Mouse (Mus musculus): ENCODE data around the gene Exo1. TPM values are rescaled to one million over a fixed set of nuclear protein-coding genes. Genes with fewer than 3 reads are reported as not detected.

Gene Exo1
- 3.3 and 6.7 TPM in 2 replicates for polyA plus RNA-seq (2014; fragmentation: Nextera tagmentation; extraction: Ambion mirVana)

GRCm38 (mm10) chr1:175880453-175881296 is at the start of gene Exo1:
Gene Exo1 (plus strand): TSS chr1:175880581.
- Histone ChIP-seq H3K36me3 (ENCODE audit: control insufficient read depth, insufficient read depth, low read length) (no peaks in the 10 kb centered on the region), H3K4me3 (ENCODE audit: low read depth, low read length) (peak within 1 kb of the TSS; percentile 70), H3K4me1 (ENCODE audit: control insufficient read depth, insufficient read depth, low read length) (no peaks in the 10 kb centered on the region), H3K27me3 (ENCODE audit: control insufficient read depth, insufficient read depth, low read length) (no peaks in the 10 kb centered on the region), H3K9ac (replicated peaks; ENCODE audit: low read depth, low read length) (peak within 1 kb of the TSS; percentile 82), H3K4me2 (ENCODE audit: low read depth, low read length) (peak within 1 kb of the TSS; percentile 68), H3K9me3 (ENCODE audit: control insufficient read depth, low read length) (no peaks in the 10 kb centered on the region), H3K27ac (ENCODE audit: low read depth, low read length) (peak within 1 kb of the TSS; percentile 85)
- under 1% methylated on average over 66 of the region's 66 CpGs for WGBS
- ATAC-seq (ENCODE audit: low read depth) = peak; percentile 99

- Histone ChIP-seq H3K9me3 (ENCODE audit: control insufficient read depth, low read length) (no peaks in the 10 kb centered on the region), H3K4me2 (ENCODE audit: low read depth, low read length) (no peak overlapping the region), H3K9ac (replicated peaks; ENCODE audit: low read depth, low read length) (no peak overlapping the region), H3K27ac (ENCODE audit: low read depth, low read length) (no peak overlapping the region), H3K4me1 (ENCODE audit: control insufficient read depth, insufficient read depth, low read length) (no peaks in the 10 kb centered on the region), H3K4me3 (ENCODE audit: low read depth, low read length) (no peak overlapping the region), H3K27me3 (ENCODE audit: control insufficient read depth, insufficient read depth, low read length) (no peaks in the 10 kb centered on the region), H3K36me3 (ENCODE audit: control insufficient read depth, insufficient read depth, low read length) (no peaks in the 10 kb centered on the region)
- 88% methylated on average over 1 of the region's 1 CpGs for WGBS
- no peak for ATAC-seq (ENCODE audit: low read depth)
Observed at GRCm38 (mm10) chr1:175855515-175855914, 24.9 kb upstream of the Exo1 start.

GRCm38 (mm10) chr1:175867050-175867449 is 13.3 kb upstream of the Exo1 start:
- no peaks in the 10 kb centered on the region for H3K9me3 ChIP-seq (ENCODE audit: control insufficient read depth, low read length)
- no peak overlapping the region for H3K9ac ChIP-seq (replicated peaks; ENCODE audit: low read depth, low read length)
- 32% methylated on average over 1 of the region's 1 CpGs for WGBS
- H3K36me3 ChIP-seq (ENCODE audit: control insufficient read depth, insufficient read depth, low read length) = no peaks in the 10 kb centered on the region
- H3K27me3 ChIP-seq (ENCODE audit: control insufficient read depth, insufficient read depth, low read length) = no peaks in the 10 kb centered on the region
- no peak overlapping the region for H3K4me2 ChIP-seq (ENCODE audit: low read depth, low read length)
- H3K27ac ChIP-seq (ENCODE audit: low read depth, low read length) = no peak overlapping the region
- no peak overlapping the region for H3K4me3 ChIP-seq (ENCODE audit: low read depth, low read length)
- ATAC-seq (ENCODE audit: low read depth) = no peak
- H3K4me1 ChIP-seq (ENCODE audit: control insufficient read depth, insufficient read depth, low read length) = no peaks in the 10 kb centered on the region

- WGBS = 33% methylated on average over 5 of the region's 5 CpGs
- H3K27ac ChIP-seq (ENCODE audit: low read depth, low read length) = no peak overlapping the region
- no peaks in the 10 kb centered on the region for H3K27me3 ChIP-seq (ENCODE audit: control insufficient read depth, insufficient read depth, low read length)
- ATAC-seq (ENCODE audit: low read depth) = no peak
- H3K4me2 ChIP-seq (ENCODE audit: low read depth, low read length) = no peak overlapping the region
- H3K9ac ChIP-seq (replicated peaks; ENCODE audit: low read depth, low read length) = no peak overlapping the region
- H3K4me1 ChIP-seq (ENCODE audit: control insufficient read depth, insufficient read depth, low read length) = no peaks in the 10 kb centered on the region
- no peaks in the 10 kb centered on the region for H3K36me3 ChIP-seq (ENCODE audit: control insufficient read depth, insufficient read depth, low read length)
- H3K4me3 ChIP-seq (ENCODE audit: low read depth, low read length) = no peak overlapping the region
- H3K9me3 ChIP-seq (ENCODE audit: control insufficient read depth, low read length) = no peaks in the 10 kb centered on the region
Observed at GRCm38 (mm10) chr1:175867558-175867957, 12.8 kb upstream of the Exo1 start.

GRCm38 (mm10) chr1:175870716-175871115 is 9.7 kb upstream of the Exo1 start:
- 54% methylated on average over 3 of the region's 3 CpGs for WGBS

GRCm38 (mm10) chr1:175872028-175872816 is 8.2 kb upstream of the Exo1 start:
- Histone ChIP-seq H3K27me3 (ENCODE audit: control insufficient read depth, insufficient read depth, low read length) (no peaks in the 10 kb centered on the region), H3K9me3 (ENCODE audit: control insufficient read depth, low read length) (no peaks in the 10 kb centered on the region)
- WGBS = 55% methylated on average over 6 of the region's 6 CpGs

More at GRCm38 (mm10) chr1:175870716-175871115, 9.7 kb upstream of the Exo1 start:
- H3K9ac ChIP-seq (replicated peaks; ENCODE audit: low read depth, low read length) = no peak overlapping the region
- no peaks in the 10 kb centered on the region for H3K9me3 ChIP-seq (ENCODE audit: control insufficient read depth, low read length)
- no peak overlapping the region for H3K27ac ChIP-seq (ENCODE audit: low read depth, low read length)
- no peaks in the 10 kb centered on the region for H3K27me3 ChIP-seq (ENCODE audit: control insufficient read depth, insufficient read depth, low read length)
- H3K36me3 ChIP-seq (ENCODE audit: control insufficient read depth, insufficient read depth, low read length) = no peaks in the 10 kb centered on the region
- no peaks in the 10 kb centered on the region for H3K4me1 ChIP-seq (ENCODE audit: control insufficient read depth, insufficient read depth, low read length)
- ATAC-seq (ENCODE audit: low read depth) = no peak
- H3K4me2 ChIP-seq (ENCODE audit: low read depth, low read length) = no peak overlapping the region
- no peak overlapping the region for H3K4me3 ChIP-seq (ENCODE audit: low read depth, low read length)

GRCm38 (mm10) chr1:175883398-175883797 is 3.0 kb downstream of the Exo1 start:
- WGBS = 92% methylated on average over 3 of the region's 3 CpGs
- no peak overlapping the region for H3K9ac ChIP-seq (replicated peaks; ENCODE audit: low read depth, low read length)
- no peak overlapping the region for H3K4me3 ChIP-seq (ENCODE audit: low read depth, low read length)
- H3K4me1 ChIP-seq (ENCODE audit: control insufficient read depth, insufficient read depth, low read length) = no peaks in the 10 kb centered on the region
- no peaks in the 10 kb centered on the region for H3K36me3 ChIP-seq (ENCODE audit: control insufficient read depth, insufficient read depth, low read length)
- no peak overlapping the region for H3K27ac ChIP-seq (ENCODE audit: low read depth, low read length)
- H3K27me3 ChIP-seq (ENCODE audit: control insufficient read depth, insufficient read depth, low read length) = no peaks in the 10 kb centered on the region
- H3K4me2 ChIP-seq (ENCODE audit: low read depth, low read length) = no peak overlapping the region
- no peaks in the 10 kb centered on the region for H3K9me3 ChIP-seq (ENCODE audit: control insufficient read depth, low read length)
- ATAC-seq (ENCODE audit: low read depth) = no peak

More at GRCm38 (mm10) chr1:175872028-175872816, 8.2 kb upstream of the Exo1 start:
- H3K9ac ChIP-seq (replicated peaks; ENCODE audit: low read depth, low read length) = no peak overlapping the region
- H3K4me2 ChIP-seq (ENCODE audit: low read depth, low read length) = no peak overlapping the region
- no peak overlapping the region for H3K27ac ChIP-seq (ENCODE audit: low read depth, low read length)
- no peaks in the 10 kb centered on the region for H3K36me3 ChIP-seq (ENCODE audit: control insufficient read depth, insufficient read depth, low read length)
- no peak overlapping the region for H3K4me3 ChIP-seq (ENCODE audit: low read depth, low read length)
- ATAC-seq (ENCODE audit: low read depth) = peak; percentile 67; the same call in 1 of the 2 replicates
- no peaks in the 10 kb centered on the region for H3K4me1 ChIP-seq (ENCODE audit: control insufficient read depth, insufficient read depth, low read length)

- Histone ChIP-seq H3K9me3 (ENCODE audit: control insufficient read depth, low read length) (no peaks in the 10 kb centered on the region), H3K4me2 (ENCODE audit: low read depth, low read length) (no peak overlapping the region), H3K27ac (ENCODE audit: low read depth, low read length) (no peak overlapping the region), H3K9ac (replicated peaks; ENCODE audit: low read depth, low read length) (no peak overlapping the region), H3K27me3 (ENCODE audit: control insufficient read depth, insufficient read depth, low read length) (no peaks in the 10 kb centered on the region), H3K4me3 (ENCODE audit: low read depth, low read length) (no peak overlapping the region), H3K36me3 (ENCODE audit: control insufficient read depth, insufficient read depth, low read length) (no peaks in the 10 kb centered on the region), H3K4me1 (ENCODE audit: control insufficient read depth, insufficient read depth, low read length) (no peaks in the 10 kb centered on the region)
- WGBS = 89% methylated on average over 6 of the region's 6 CpGs
- no peak for ATAC-seq (ENCODE audit: low read depth)
Observed at GRCm38 (mm10) chr1:175893263-175893662, 12.9 kb downstream of the Exo1 start.

- no peaks in the 10 kb centered on the region for H3K36me3 ChIP-seq (ENCODE audit: control insufficient read depth, insufficient read depth, low read length)
- no peak for ATAC-seq (ENCODE audit: low read depth)
- H3K9me3 ChIP-seq (ENCODE audit: control insufficient read depth, low read length) = no peaks in the 10 kb centered on the region
- no peaks in the 10 kb centered on the region for H3K27me3 ChIP-seq (ENCODE audit: control insufficient read depth, insufficient read depth, low read length)
- H3K9ac ChIP-seq (replicated peaks; ENCODE audit: low read depth, low read length) = no peak overlapping the region
- H3K4me2 ChIP-seq (ENCODE audit: low read depth, low read length) = no peak overlapping the region
- no peak overlapping the region for H3K4me3 ChIP-seq (ENCODE audit: low read depth, low read length)
- no peak overlapping the region for H3K27ac ChIP-seq (ENCODE audit: low read depth, low read length)
- WGBS = 93% methylated on average over 12 of the region's 12 CpGs
- no peaks in the 10 kb centered on the region for H3K4me1 ChIP-seq (ENCODE audit: control insufficient read depth, insufficient read depth, low read length)
Observed at GRCm38 (mm10) chr1:175893726-175894125, 13.3 kb downstream of the Exo1 start.
